Mouse (Mus musculus): ENCODE results near the gene Lrrc4.

Gene Lrrc4

DNA sequence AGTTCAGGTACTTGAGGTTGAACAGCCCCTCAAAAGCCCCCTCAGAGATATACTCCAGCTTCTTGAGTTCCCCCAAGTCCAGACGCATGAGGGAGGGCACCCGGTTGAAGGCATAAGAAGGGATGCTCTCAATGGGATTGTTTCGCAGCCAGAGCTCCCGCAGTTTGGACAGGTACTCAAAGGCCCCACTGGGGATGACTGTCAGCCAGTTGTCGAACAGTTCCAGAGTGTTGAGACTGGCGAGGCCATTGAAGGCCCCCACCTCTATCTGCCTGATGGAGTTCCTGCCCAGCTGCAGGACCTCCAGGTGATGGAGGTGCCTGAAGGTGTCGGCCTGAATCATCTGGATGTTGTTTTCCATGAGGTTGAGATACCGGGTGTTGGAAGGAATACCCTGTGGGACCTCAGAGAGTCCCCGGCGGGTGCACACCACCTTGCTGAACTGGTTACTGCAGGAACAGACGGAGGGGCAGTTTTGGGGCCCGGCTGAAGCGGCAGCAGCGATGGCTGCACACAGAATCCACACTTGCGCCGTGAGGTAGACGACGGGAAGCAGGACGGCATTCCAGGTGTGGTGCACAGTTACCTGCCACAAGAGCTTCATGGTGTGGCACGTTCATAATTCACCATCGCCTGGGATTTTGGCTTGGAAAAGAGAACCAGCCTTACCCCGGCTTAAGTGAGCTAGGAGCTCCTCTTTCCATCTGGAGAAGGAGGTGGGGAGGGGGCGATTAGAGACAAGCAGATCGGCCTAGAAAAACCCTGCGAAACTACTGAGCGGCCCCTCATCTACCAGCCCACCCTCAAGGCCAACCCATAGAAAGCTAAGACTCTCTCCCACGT, at the start of gene Lrrc4:
TSS of gene Lrrc4 (minus strand) at position 737 of the 843 bp plus-strand sequence.
- no peak for DNase-seq

- peak; percentile 40 for DNase-seq
Observed at GRCm38 (mm10) chr6:28880909-28881308, 49.4 kb upstream of the Lrrc4 start.

DNA sequence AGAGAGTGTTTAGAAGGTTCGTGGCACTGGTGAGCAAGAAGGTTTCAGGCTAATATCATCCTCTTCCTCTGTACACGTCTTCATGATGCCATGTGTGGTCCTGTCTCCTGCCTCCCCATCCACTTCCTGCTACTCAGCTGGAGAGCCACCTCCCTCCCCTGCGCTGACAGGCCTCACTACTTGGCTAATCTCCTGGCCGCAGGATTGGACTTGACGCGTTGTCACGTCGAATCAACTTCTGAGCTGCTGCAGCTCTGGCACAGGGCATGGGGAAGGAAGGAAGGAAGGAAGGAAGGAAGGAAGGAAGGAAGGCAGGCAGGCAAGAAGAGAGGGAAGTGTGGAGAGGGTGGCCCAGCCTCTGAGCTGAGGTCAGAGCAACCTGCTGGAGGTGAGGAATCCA, 47.8 kb upstream of the Lrrc4 start:
- DNase-seq: no peak

DNA sequence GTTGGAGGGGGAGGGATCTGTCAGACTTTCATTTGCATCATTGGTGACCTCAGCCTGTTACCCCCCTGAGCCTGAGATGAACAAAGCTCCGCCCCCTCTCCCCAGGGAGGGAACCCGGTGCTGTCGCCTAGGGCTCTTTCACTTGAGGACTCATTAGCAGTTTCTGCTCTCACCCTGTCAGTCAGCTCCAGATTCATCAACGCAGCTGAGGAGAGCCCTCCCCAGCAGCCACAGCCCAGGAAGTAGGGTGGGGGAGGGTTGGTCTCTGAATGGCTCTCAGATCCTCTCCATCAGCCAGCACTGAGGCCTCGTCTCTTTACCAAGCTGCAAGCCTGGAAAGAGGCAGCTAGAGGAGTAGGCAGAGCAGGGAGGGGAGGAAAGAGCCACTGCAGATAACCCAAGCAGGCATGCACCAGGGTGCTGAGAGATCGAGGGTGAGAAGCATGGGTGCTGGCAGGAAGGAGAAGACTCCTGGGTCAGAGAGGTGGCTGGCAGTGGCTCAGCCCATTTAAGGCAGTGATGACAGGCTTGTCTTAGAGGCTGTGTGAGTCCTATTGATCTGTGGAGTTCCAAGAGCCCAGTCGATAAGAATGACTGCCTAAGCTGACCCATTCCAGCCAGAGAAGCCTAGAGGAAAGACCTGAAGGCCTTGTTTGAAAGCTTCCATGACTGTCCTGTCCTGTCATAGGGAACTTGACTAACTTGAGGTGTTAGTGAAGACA, 46.6 kb upstream of the Lrrc4 start:
- DNase-seq: no peak

DNA sequence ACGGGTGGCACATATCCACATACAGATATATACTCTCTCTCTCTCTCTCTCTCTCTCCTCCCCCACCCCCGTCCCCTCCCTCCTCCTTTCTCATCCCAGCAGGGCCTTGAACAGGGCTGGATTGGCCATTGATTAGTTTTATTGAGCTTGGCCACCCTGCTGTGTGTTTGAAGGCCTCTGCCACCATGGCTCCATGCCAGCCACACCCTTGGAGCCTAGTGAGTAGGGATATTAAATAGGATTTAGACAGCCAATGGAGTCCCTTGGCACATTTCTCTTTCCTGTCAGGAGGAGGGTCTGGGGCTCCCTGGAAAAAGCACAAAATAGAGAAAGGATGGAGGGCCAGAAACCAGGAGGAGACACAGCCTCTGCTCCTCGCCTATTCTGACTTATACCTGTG, 44.9 kb upstream of the Lrrc4 start:
- no peak for DNase-seq

- no peak for DNase-seq
Observed at GRCm38 (mm10) chr6:28875333-28875732, 43.8 kb upstream of the Lrrc4 start.

DNA sequence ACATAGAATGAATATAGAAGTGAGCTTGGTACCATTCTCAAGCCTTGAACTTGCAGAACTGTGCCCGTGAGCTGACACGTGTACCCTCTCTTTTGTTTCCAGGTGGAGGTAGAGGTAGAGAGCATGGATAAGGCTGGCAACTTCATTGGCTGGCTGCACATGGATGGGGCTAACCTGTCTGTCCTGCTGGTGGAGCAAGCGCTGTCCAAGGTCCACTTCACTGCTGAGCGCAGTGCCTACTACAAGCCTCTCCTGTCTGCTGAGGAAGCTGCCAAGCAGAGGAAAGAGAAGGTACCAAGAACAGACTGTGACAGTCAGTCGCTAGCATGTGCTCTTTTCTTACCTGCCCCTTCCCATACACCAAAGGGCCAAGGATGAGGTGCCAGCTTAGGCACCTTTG, 43.2 kb upstream of the Lrrc4 start:
- peak; percentile 21 for DNase-seq

DNA sequence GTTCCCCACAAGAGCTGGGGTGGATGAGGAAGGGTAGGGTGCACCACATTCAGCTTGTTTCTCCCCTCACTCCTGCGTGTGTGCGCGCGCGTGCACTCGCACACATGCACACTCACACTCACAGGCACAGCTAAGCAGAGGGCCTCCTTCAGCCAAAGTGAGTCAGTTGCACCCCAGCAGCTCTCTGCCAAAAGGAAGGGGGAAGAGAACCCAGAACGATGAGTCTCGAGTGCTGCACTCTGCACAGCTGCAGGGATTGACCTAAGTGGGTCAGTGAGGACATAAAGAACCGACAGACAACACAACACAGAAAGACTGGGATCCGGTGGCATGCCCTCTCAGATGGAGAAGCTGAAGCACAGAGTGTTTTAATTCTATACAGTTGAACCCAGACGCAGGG, 42.5 kb upstream of the Lrrc4 start:
- DNase-seq: no peak

- no peak for DNase-seq
Observed at GRCm38 (mm10) chr6:28872421-28872795, 40.9 kb upstream of the Lrrc4 start.

DNA sequence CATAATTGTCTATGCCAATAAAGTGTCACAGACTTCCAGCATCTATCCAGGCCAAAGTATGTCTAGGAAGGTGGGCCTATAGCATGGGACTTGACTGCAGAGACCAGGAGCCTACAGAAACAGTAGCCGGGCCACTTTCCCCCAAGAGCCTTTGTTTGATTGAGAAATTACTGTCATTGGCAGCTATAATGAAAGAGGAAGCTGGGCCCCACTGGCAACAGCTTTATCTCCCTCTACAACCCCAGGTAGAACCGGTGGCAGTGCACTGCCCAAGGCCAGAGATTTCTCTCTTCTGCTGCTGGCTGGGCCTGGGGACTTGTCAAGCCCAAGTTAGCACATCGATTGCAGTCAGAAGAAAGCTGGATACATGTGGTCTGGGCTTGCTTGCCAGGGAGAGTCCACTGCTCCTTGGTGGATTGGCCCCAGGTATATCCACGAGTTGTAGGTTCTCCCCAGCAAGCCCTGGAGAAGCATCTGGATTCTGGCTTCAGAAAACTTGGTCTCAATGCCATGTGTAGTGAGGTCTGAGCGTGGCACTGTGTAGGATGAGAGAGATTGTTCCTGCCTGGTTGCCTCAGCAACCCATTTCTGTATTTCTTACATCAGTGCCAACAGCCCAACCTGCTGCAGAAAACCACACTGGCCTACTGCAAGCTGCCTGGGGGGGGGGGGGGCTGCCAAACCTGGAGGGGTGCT, 40.3 kb upstream of the Lrrc4 start:
- DNase-seq: no peak

- no peak for DNase-seq
Observed at GRCm38 (mm10) chr6:28867516-28868251, 36.1 kb upstream of the Lrrc4 start.

- DNase-seq: no peak
Observed at GRCm38 (mm10) chr6:28866206-28866605, 34.7 kb upstream of the Lrrc4 start.

GRCm38 (mm10) chr6:28865112-28865511, 33.6 kb upstream of the Lrrc4 start:
- no peak for DNase-seq

- no peak for DNase-seq
Observed at GRCm38 (mm10) chr6:28864684-28865083, 33.1 kb upstream of the Lrrc4 start.

DNA sequence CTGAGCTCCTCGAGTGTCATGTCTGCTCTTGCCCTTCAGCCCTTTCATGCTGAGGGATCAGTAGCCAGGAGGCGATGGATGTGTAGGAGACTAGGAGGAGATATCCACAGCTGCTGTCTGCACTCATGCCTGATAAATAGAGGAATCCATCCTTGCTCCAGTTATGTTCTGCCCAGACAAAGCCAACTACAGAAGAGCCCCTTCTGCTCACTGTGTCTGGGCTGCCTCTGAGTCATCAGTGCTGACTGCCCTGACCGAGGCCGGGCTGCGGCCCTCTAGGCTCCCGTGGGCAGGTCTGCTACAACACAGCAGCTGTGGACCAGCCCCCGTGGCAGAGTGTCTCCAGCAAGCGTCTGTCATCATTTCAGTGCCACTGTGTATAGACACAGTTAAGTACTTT, 30.8 kb upstream of the Lrrc4 start:
- no peak for DNase-seq

GRCm38 (mm10) chr6:28860922-28861321, 29.4 kb upstream of the Lrrc4 start:
- DNase-seq: no peak

DNA sequence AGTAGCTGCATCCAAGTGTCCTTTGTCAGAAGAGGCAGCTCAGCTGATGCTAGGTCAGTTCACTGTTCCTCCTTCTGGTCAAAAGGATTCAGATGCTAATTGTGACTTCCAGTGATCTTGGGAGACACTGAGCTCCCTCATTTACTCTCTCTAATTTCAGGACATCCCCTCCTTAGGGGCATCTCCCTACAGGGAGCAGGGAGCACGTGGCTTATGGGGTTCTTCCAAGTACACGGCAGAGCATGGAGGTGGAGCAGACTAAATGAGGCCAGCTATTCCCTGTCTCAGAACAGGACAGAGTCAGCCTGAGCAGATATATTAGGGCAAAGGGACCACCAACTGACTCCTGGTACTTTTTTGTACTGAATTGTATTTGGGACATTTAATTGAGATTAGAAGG, 28.9 kb upstream of the Lrrc4 start:
- no peak for DNase-seq

DNA sequence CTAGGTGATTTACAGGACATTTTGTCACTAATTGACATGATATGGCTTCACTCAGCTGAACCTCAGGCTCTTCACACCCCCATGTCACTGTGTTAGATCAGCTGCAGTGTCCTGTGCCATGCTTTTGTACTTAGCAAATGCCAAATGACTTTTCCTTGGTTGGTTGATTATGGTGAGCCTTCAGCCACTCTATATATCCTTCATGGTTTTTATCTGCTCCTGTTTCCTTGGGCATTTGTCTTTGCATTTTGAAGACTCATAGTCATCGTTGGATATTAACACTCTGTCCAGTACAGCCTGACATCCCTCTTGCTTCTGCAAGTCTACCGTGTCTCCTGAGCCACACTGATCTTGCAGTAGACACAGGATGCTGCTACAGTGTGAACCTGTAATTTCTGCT, 27.5 kb upstream of the Lrrc4 start:
- no peak for DNase-seq

DNA sequence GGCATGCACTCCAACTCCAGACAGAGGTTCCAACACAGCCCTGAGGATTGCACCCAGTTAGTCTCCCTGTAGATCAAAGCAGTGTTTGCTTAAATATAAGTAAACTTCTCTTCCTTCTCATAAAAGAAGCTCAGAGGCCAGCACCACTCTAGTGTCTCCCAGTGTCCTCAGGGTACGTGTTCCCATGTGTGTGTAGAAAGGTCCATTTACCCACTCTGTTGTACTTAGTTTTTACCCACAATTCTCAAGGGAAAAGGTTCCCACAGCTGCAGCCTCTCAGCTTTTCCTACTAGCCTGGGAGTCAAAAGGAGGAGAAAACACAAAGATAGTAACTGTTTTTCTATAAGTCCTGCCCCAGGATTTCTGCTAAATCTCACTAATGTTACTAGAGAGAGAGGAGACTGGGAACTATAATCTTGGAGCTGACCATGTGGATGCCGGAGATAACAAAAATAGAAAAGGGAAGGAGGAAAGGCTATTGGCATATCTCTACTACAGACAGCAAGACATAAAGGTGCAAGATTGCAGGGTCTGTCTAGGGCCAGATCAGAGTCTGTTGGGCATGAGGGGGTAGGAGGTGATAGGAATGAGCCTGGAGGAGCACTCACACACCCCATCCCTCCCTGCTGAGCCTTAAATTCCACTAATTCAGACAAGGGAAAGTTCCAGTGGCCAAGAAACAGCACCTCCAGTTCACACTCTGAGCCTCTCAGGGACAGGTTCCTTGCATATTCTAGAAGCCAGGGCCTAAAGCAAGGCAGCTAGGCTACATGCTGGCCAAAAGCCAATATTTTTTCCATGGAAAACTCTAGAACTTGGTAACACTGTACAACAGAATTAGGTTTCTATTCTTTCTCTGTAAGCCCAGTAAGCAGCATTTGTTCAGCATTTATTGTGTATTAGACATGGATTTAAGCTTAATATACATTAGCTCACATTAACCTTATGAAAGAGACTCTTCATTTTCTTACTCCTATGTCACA, 25.9 kb upstream of the Lrrc4 start:
- DNase-seq: no peak

DNA sequence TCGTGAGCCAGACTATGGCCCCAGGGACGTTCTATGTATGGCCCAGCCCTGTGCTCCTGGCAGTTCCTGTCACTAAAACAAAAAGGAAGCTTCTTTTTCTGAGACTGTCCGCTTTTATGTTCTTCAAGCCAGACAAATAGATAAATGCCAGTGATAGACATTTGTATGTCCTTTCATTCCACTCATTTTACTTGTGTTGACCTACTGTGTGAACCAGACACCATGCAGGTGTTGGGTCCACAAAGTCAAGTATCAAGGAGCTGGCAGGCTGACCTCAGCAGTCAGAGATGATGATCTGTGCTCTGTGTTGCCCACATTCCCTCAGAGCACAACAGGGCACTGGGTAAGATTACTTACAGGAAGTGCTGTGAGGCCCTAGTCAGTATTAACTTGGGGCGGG, 25.2 kb upstream of the Lrrc4 start:
- DNase-seq: no peak

- DNase-seq: no peak
Observed at GRCm38 (mm10) chr6:28855442-28855841, 23.9 kb upstream of the Lrrc4 start.

GRCm38 (mm10) chr6:28854598-28854997, 23.1 kb upstream of the Lrrc4 start:
- DNase-seq: no peak

All from kidney, postnatal 14 days (tissue).